Mouse (Mus musculus): ENCODE measurements around the gene Muc1. TPM values are rescaled to one million over a fixed set of nuclear protein-coding genes. Genes with fewer than 3 reads are reported as not detected.
A peak's percentile ranks its signal among the peaks of the same experiment; 100 is the strongest.

The Muc1 gene
- polyA plus RNA-seq, 1 experiment from 2014 or later, result 1.6 TPM

DNA sequence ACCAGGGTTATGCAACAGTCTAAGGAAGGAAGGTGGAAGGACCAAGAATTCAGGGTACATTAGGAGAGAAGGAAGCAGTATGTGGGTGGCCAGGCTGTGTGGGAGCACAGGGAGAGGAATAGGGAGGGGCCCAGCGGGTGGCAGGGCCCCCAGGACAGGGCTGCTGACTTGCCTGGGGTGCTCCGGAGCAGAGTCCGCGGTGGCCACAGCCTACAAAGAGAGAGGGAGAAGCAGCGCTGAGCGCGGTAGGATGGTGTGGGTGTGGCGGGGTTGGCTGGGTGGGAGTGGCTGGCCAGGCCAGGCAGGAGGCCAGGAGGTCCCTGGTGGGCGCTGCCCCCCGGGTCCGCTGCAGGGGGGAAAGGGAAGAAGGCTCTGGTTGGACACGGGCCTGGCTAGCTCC lies 9.6 kb downstream of the Muc1 start:
- Histone ChIP-seq H3K27me3 (no peaks in the 10 kb centered on the region), H3K9ac (0 out of 2 replicates have a peak overlapping the region, but pooled peaks have one; percentile 40), H3K4me1 (peaks cover 4% of the 10 kb centered on the region), H3K4me2 (no peak overlapping the region), H3K27ac (no peak overlapping the region), H3K36me3 (peaks cover 69% of the 10 kb centered on the region), H3K9me3 (no peaks in the 10 kb centered on the region), H3K4me3 (no peak overlapping the region)
- ATAC-seq (ENCODE audit: insufficient number of reproducible peaks, insufficient read depth, low FRiP score, low TSS enrichment, low read depth), result peak; percentile 7; the same call in 1 of the 2 replicates
- 75% methylated on average over 12 of the region's 12 CpGs for WGBS

DNA sequence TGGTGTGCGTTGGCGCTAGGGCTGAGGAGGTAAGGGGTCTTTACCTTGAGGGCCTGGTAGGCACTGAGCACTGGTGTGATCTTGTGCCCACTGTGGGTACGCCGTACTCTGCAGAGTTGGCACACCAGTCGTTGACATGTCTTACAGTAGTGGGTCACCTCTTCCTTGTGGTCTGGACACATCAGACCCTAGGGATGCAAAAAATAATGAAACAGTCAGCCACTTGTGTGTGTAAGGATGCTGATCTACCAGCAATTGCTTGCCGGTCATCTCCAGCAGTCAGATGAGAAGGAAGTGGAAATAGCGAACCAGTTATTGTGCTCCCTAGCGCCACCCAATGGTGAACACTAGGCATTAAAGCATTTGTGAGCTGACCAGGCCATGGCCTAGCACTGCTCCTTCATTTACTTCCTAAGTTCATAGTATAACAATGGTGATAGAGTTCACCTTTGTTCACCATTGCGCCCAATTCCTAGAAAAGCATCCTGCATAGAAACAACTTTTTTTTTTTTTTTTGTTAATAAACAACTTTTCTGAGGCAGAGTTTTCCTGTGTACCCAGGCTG lies 13.6 kb downstream of the Muc1 start:
- H3K4me2 ChIP-seq, result no peak overlapping the region
- no peak overlapping the region for H3K4me3 ChIP-seq
- peaks cover 37% of the 10 kb centered on the region for H3K4me1 ChIP-seq
- ATAC-seq (ENCODE audit: insufficient number of reproducible peaks, insufficient read depth, low FRiP score, low TSS enrichment, low read depth), result no peak
- H3K9me3 ChIP-seq, result no peaks in the 10 kb centered on the region
- peaks cover 42% of the 10 kb centered on the region for H3K36me3 ChIP-seq
- 74% methylated on average over 9 of the region's 9 CpGs for whole genome bisulfite sequencing
- H3K27ac ChIP-seq, result no peak overlapping the region
- H3K27me3 ChIP-seq, result 0 out of 2 replicates have a peak, but pooled peaks cover 4% of the 10 kb centered on the region
- H3K9ac ChIP-seq, result no peak overlapping the region

DNA sequence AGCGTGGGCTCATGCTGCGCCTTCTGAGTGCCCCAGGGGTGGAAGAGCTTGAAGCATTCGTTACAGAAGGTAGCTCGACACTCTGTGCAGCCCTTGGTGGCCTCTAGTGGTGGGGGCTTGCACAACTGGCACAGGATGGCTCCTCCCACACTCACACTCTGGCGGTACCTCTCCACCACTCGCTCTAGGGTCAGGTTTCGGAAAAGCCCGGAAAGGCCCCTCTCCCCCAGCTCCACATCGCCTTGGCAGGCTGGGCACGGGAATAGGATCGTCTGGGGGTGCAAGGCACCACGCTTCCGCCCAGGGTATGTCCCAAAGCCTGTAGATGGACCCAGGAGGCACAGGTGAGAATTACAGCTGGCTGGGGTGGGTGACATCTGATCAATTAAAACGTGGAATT lies 14.8 kb downstream of the Muc1 start:
- ATAC-seq (ENCODE audit: insufficient number of reproducible peaks, insufficient read depth, low FRiP score, low TSS enrichment, low read depth), result peak; percentile 44; the same call in 1 of the 2 replicates
- WGBS, result 6% methylated on average over 14 of the region's 14 CpGs
- Histone ChIP-seq H3K9me3 (no peaks in the 10 kb centered on the region), H3K4me1 (peaks cover 42% of the 10 kb centered on the region), H3K27me3 (0 out of 2 replicates have a peak, but pooled peaks cover 4% of the 10 kb centered on the region), H3K4me3 (peak overlapping the region; percentile 83), H3K4me2 (peak overlapping the region; percentile 90), H3K27ac (peak overlapping the region; percentile 40; the same call in 1 of the 2 replicates), H3K36me3 (peaks cover 38% of the 10 kb centered on the region), H3K9ac (peak overlapping the region; percentile 54)

GRCm38 (mm10) chr3:89244158-89244981 lies 15.5 kb downstream of the Muc1 start:
- no peaks in the 10 kb centered on the region for H3K9me3 ChIP-seq
- peak overlapping the region; percentile 69 for H3K9ac ChIP-seq
- peaks cover 42% of the 10 kb centered on the region for H3K4me1 ChIP-seq
- 11% methylated on average over 25 of the region's 25 CpGs for WGBS
- H3K4me2 ChIP-seq, result peak overlapping the region; percentile 90
- H3K27me3 ChIP-seq, result 0 out of 2 replicates have a peak, but pooled peaks cover 4% of the 10 kb centered on the region
- no peak for ATAC-seq (ENCODE audit: insufficient number of reproducible peaks, insufficient read depth, low FRiP score, low TSS enrichment, low read depth)
- peak overlapping the region; percentile 60 for H3K27ac ChIP-seq
- peaks cover 37% of the 10 kb centered on the region for H3K36me3 ChIP-seq
- H3K4me3 ChIP-seq, result peak overlapping the region; percentile 83

GRCm38 (mm10) chr3:89244982-89245687 lies 16.3 kb downstream of the Muc1 start:
- Histone ChIP-seq H3K36me3 (peaks cover 38% of the 10 kb centered on the region), H3K4me2 (peak overlapping the region; percentile 90)

DNA sequence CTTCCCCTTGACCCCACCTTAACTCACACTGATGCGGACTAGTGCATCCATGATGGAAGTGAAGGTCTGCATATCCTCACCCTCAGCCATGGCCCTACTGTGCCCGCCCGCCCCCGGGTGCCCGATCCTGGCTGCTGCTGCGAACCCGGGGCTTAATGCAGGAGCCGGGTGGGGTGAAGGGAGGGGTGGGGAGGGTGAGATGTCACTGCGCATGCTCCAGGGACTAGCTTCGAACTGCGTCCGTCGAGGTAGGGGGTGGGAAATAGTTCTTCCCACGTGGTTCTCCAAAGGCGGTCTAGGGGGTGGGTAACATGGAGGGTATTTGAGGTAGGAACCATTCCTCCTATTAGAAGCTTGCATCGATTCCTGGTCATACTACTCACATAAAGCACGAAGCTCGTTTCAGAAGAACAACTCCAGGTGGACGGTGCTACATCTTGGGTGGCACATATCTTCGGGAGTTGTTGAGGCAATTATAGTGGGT lies 16.9 kb downstream of the Muc1 start, which contains the start of gene Krtcap2:
Gene Krtcap2, plus strand, starts transcription at position 279 of the 484 bp plus-strand sequence.
- Histone ChIP-seq H3K36me3 (peaks cover 34% of the 10 kb centered on the region), H3K9ac (peak within 1 kb of the TSS; percentile 90), H3K4me1 (peaks cover 45% of the 10 kb centered on the region), H3K4me3 (peak within 1 kb of the TSS; percentile 83), H3K9me3 (no peaks in the 10 kb centered on the region), H3K27ac (peak within 1 kb of the TSS; percentile 79), H3K27me3 (0 out of 2 replicates have a peak, but pooled peaks cover 4% of the 10 kb centered on the region), H3K4me2 (peak within 1 kb of the TSS; percentile 90)
- peak; percentile 8; the same call in 1 of the 2 replicates for ATAC-seq (ENCODE audit: insufficient number of reproducible peaks, insufficient read depth, low FRiP score, low TSS enrichment, low read depth)
- 3% methylated on average over 20 of the region's 20 CpGs for WGBS

More at GRCm38 (mm10) chr3:89244982-89245687, 16.3 kb downstream of the Muc1 start:
- H3K4me1 ChIP-seq, result peaks cover 42% of the 10 kb centered on the region
- peak overlapping the region; percentile 69 for H3K9ac ChIP-seq
- peak overlapping the region; percentile 79 for H3K27ac ChIP-seq
- WGBS, result 1% methylated on average over 20 of the region's 26 CpGs
- H3K4me3 ChIP-seq, result peak overlapping the region; percentile 83
- H3K9me3 ChIP-seq, result no peaks in the 10 kb centered on the region
- 0 out of 2 replicates have a peak, but pooled peaks cover 4% of the 10 kb centered on the region for H3K27me3 ChIP-seq
- 0 out of 2 replicates have a peak, but pooled peaks have one; percentile 18 for ATAC-seq (ENCODE audit: insufficient number of reproducible peaks, insufficient read depth, low FRiP score, low TSS enrichment, low read depth)

GRCm38 (mm10) chr3:89246261-89247100 lies 17.6 kb downstream of the Muc1 start, which contains the start of gene Trim46:
TSS of gene Trim46 (minus strand) at chr3:89246309.
- Histone ChIP-seq H3K27me3 (0 out of 2 replicates have a peak, but pooled peaks cover 4% of the 10 kb centered on the region), H3K4me2 (peak within 1 kb of the TSS; percentile 90), H3K9ac (peak within 1 kb of the TSS; percentile 90), H3K9me3 (no peaks in the 10 kb centered on the region), H3K27ac (peak within 1 kb of the TSS; percentile 79), H3K4me1 (peaks cover 52% of the 10 kb centered on the region), H3K4me3 (peak within 1 kb of the TSS; percentile 83), H3K36me3 (peaks cover 28% of the 10 kb centered on the region)
- ATAC-seq (ENCODE audit: insufficient number of reproducible peaks, insufficient read depth, low FRiP score, low TSS enrichment, low read depth), result peak; percentile 57
- WGBS, result under 1% methylated on average over 42 of the region's 42 CpGs

- ATAC-seq (ENCODE audit: insufficient number of reproducible peaks, insufficient read depth, low FRiP score, low TSS enrichment, low read depth), result no peak
- 90% methylated on average over 4 of the region's 4 CpGs for WGBS
- H3K27ac ChIP-seq, result no peak overlapping the region
- H3K27me3 ChIP-seq, result peaks cover 10% of the 10 kb centered on the region; the same call in 1 of the 2 replicates
- H3K36me3 ChIP-seq, result peaks cover 20% of the 10 kb centered on the region
- peaks cover 59% of the 10 kb centered on the region for H3K4me1 ChIP-seq
- peak overlapping the region; percentile 90 for H3K4me2 ChIP-seq
- peak overlapping the region; percentile 90 for H3K9ac ChIP-seq
- no peaks in the 10 kb centered on the region for H3K9me3 ChIP-seq
- peak overlapping the region; percentile 83 for H3K4me3 ChIP-seq
Observed at GRCm38 (mm10) chr3:89247466-89247865, 18.6 kb downstream of the Muc1 start.

- peak overlapping the region; percentile 46; the same call in 1 of the 2 replicates for H3K4me2 ChIP-seq
- WGBS, result 16% methylated on average over 7 of the region's 7 CpGs
- no peak overlapping the region for H3K9ac ChIP-seq
Observed at GRCm38 (mm10) chr3:89250435-89251040, 21.7 kb downstream of the Muc1 start.

GRCm38 (mm10) chr3:89251365-89251895 lies 22.6 kb downstream of the Muc1 start:
- H3K36me3 ChIP-seq, result peaks cover 20% of the 10 kb centered on the region
- H3K27me3 ChIP-seq, result peaks cover 8% of the 10 kb centered on the region; the same call in 1 of the 2 replicates
- H3K9ac ChIP-seq, result peak overlapping the region; percentile 37; the same call in 1 of the 2 replicates
- peak overlapping the region; percentile 46 for H3K4me2 ChIP-seq
- no peak overlapping the region for H3K4me3 ChIP-seq
- no peak for ATAC-seq (ENCODE audit: insufficient number of reproducible peaks, insufficient read depth, low FRiP score, low TSS enrichment, low read depth)
- no peaks in the 10 kb centered on the region for H3K9me3 ChIP-seq
- 2% methylated on average over 17 of the region's 17 CpGs for WGBS
- no peak overlapping the region for H3K27ac ChIP-seq
- peaks cover 28% of the 10 kb centered on the region for H3K4me1 ChIP-seq

More at GRCm38 (mm10) chr3:89250435-89251040, 21.7 kb downstream of the Muc1 start:
- H3K4me1 ChIP-seq, result peaks cover 34% of the 10 kb centered on the region
- ATAC-seq (ENCODE audit: insufficient number of reproducible peaks, insufficient read depth, low FRiP score, low TSS enrichment, low read depth), result no peak
- H3K9me3 ChIP-seq, result no peaks in the 10 kb centered on the region
- H3K36me3 ChIP-seq, result peaks cover 20% of the 10 kb centered on the region
- H3K27me3 ChIP-seq, result peaks cover 8% of the 10 kb centered on the region; the same call in 1 of the 2 replicates
- no peak overlapping the region for H3K27ac ChIP-seq
- H3K4me3 ChIP-seq, result no peak overlapping the region

All from embryonic facial prominence, embryonic 13.5 days (tissue).